In the genomic region with DNA sequence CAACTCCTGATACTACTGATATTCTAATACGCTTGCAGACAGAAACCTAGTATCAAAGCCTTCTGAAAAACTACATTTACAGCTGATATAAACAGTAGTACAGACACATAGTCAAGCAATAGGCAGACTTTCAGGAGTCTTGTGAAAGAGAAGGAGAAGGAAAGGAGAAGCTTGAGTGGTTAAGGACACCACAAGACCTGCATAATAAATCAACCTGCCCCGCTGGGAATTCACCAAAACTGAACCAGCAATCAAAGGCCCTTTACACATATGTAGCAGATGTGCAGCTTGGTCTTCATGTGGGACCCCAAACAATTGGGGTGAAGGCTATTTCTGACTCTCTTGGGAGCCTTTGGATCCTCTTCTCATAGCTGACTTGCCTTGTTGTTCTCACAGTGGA, we compare ENCODE assay signal across 31 mouse cellular contexts.
"Had no signal": no experiment of that assay in that cellular context is flagged by ENCODE, and none has a peak within 500 bp of the region (broad histone marks: within the 10 kb centered on the region; RNA-seq: fewer than 3 reads in every experiment).

No protein-coding gene starts in this region.

- H3K36me3 ChIP-seq: heart, embryonic 12.5 days; heart, embryonic 13.5 days; heart, embryonic 15.5 days; hindbrain, embryonic 10.5 days; hindbrain, embryonic 12.5 days; hindbrain, embryonic 13.5 days; hindbrain, embryonic 15.5 days; intestine, embryonic 15.5 days; kidney, embryonic 15.5 days had no signal

- H3K27ac ChIP-seq: heart, embryonic 13.5 days; heart, embryonic 15.5 days; hindbrain, embryonic 10.5 days; hindbrain, embryonic 12.5 days; hindbrain, embryonic 13.5 days; hindbrain, embryonic 14.5 days; hindbrain, embryonic 15.5 days; hindbrain, postnatal 0 days; intestine, embryonic 15.5 days; kidney, embryonic 15.5 days; kidney, postnatal 0 days; layer of hippocampus, adult 2 months; left cerebral cortex, adult 2 months had no signal

- H3K4me2 ChIP-seq: heart, embryonic 11.5 days; heart, embryonic 12.5 days; heart, embryonic 13.5 days; heart, embryonic 15.5 days; hindbrain, embryonic 12.5 days; hindbrain, embryonic 13.5 days; hindbrain, embryonic 14.5 days; hindbrain, embryonic 15.5 days; intestine, embryonic 15.5 days; kidney, embryonic 15.5 days had no signal

- H3K9ac ChIP-seq: heart, embryonic 12.5 days; heart, embryonic 13.5 days; heart, embryonic 15.5 days; hindbrain, embryonic 12.5 days; hindbrain, embryonic 13.5 days; hindbrain, embryonic 14.5 days; hindbrain, embryonic 15.5 days; intestine, embryonic 15.5 days; kidney, embryonic 15.5 days had no signal

- H3K27me3 ChIP-seq: heart, embryonic 12.5 days; heart, embryonic 13.5 days; heart, embryonic 15.5 days; hindbrain, embryonic 12.5 days; hindbrain, embryonic 13.5 days; hindbrain, embryonic 15.5 days; intestine, embryonic 15.5 days; kidney, embryonic 15.5 days had no signal

- DNase-seq: heart, postnatal 10 days; heart, postnatal 14 days; heart, postnatal 36 days; heart, postnatal 4 days; kidney, adult 11 months; kidney, adult 18-20 months; kidney, adult 2 months; kidney, adult 8-10 months; kidney, adult 9 months; kidney, postnatal 10 days; kidney, postnatal 14 days; kidney, postnatal 25 days; kidney, postnatal 36 days; kidney, postnatal 4 days; layer of hippocampus, adult 9-11 months; layer of hippocampus, postnatal 36 days had no signal

- H3K4me3 ChIP-seq: heart, embryonic 12.5 days; heart, embryonic 13.5 days; heart, embryonic 15.5 days; hindbrain, embryonic 10.5 days; hindbrain, embryonic 12.5 days; hindbrain, embryonic 13.5 days; hindbrain, embryonic 15.5 days; intestine, embryonic 15.5 days; kidney, embryonic 15.5 days; layer of hippocampus, adult 2 months; left cerebral cortex, adult 2 months had no signal

- H3K9me3 ChIP-seq: heart, embryonic 12.5 days; heart, embryonic 13.5 days; heart, embryonic 15.5 days; hindbrain, embryonic 10.5 days; hindbrain, embryonic 12.5 days; hindbrain, embryonic 13.5 days; hindbrain, embryonic 15.5 days; intestine, embryonic 15.5 days; kidney, embryonic 15.5 days had no signal

- H3K4me1 ChIP-seq: heart, embryonic 12.5 days; heart, embryonic 13.5 days; heart, embryonic 15.5 days; hindbrain, embryonic 10.5 days; hindbrain, embryonic 12.5 days; intestine, embryonic 15.5 days had no signal
